Mouse (Mus musculus): Measurements from ENCODE around the gene Tmem135.
"Not testable (repeated sequence)": the region's sequence is repeated elsewhere in the genome, so short reads cannot be mapped to it uniquely, and the experiment has no call there.

Gene Tmem135

DNA sequence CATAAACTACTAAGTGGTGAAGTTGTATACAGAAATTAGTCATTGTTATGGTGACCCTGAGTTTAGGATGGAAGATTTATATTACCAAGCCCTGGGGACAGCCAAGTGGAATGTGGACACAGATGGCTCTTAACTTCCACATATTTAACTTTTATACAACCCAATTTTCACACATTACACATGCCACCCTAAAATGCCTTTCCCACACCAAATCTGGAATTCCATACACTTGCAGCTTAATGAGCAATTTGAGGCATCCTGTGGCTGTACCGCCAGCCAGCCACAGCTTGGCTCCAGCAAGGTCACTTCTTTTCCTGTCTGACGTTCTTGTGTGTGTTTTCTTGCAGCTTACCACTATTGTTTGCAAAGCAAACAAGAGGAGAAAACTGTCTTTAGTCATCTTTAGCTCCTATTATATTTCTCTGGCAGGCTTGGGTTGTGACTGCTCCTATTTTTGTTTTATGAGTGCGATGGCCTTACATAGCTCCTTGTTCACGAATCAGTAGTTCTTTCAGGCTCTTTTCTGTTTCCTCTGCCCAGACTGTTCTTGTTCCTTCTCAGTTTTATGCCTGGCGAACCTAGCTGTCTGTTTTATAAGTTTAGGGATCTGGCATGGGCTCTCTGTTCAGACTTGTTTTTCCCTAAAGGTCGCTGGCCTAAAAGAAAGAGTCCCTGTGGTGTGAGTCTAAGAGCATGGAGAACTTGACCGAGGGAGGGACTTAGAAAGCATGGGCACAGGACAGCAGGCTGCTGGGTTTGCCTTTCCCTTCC, 22.9 kb downstream of the Tmem135 start:
- no peak for DNase-seq

DNA sequence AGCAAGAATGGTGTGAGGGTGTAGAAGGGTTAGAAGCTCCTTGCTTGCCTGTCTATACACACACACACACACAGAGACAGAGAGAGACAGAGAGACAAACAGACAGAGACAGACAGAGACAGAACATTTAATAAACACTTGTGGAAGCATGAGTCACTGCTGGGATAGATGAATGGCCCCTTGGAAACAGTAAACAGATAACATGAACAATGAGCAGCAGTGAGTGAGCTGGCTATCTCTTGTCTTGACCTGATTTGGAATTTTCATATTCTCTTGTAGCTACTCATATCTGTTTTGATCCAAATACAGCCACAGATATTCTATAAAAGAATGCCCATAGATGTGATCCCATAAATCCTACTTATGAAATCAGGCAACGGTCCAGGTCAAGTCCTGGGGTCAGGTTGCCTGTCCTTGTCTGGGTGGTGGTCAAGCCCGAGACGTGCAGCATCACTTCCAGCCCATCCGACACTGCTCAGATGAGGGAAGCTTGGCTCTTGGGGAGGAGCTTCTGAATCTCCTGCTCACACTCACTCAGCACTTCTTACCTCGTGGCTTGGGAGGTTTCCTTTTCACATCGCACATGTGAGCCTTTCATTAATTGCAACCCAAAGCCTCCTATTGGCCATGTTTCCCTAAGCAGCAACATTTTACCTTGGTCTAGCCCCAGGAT, 32.3 kb downstream of the Tmem135 start:
- DNase-seq = no peak

DNA sequence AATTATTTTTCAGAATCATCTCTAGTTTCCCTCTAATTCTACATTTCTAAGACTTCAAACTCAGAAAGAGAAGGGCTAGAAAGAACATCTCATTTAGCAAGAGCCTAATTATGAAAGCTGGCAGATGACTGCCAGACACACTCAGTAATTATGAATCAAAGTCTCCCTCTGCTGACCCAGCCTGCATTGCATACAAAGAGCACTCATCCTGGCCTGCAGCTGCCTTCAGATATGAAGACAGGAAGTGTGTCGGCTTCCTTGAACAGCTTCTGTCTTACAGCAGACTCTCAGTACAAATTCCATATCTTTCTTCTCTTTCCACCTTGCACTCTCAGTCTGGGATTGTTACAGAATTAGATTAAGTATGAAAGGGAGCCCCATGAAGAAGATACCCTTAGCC, 33.1 kb downstream of the Tmem135 start:
- peak; percentile 56 for DNase-seq

DNA sequence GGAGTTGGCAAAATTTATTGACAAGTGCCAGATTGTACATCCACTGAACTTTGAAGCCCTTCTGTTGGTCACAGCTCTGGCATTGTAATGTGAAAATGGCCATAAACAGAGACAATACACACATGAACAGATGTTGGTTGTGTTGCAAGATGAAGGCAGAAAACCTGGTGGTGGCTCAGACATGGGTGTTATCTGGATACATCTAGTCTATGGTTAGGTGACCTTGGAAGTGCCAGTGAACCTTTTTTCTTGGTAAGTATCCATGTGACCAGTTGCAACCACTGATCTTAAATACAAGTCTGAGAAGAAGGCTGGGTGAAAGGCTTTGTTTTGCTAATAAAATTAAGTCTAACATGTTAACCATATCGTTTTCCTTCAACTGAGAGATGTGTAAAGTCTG, 33.9 kb downstream of the Tmem135 start:
- no peak for DNase-seq

DNA sequence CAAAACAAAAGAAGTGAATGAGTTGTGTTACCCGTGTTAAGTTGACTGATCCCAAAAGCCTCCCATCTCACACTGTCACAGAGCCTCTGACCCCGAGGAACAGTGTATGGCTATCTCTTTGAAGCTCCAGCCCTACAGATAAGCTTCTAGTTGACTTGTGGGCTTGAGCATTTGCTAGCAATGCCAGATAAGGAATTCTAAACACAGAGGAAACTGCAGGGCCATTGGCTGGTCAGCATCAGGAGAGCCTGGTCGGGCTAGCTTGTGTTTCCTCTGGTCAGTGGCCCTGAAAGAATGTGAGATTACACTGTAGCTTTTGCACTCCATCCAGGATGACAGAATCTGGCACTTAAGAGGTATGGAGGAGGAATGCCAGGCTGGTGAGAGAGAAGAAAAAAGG, 36.4 kb downstream of the Tmem135 start:
- DNase-seq = no peak

GRCm38 (mm10) chr7:89365135-89365880, 38.7 kb downstream of the Tmem135 start:
- DNase-seq = no peak

DNA sequence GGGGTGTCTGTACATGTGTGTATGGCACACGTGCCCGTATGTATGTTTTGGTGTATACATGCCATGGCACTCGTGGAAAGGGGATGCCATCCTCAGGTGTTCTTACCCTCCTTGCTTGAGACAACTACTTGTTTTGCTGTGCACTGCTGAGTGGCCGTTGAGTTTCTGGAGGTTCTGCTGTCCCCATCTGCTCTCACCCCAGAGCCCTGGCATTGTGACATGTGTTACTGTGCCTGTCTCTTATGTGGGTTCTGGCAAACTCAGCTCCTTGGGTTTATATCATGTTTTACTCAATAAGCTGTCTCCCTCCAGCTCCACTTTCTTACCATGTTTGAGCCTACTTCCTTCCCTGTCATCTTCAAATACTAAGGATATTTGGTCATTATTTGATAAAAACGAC, 40.0 kb downstream of the Tmem135 start:
- no peak for DNase-seq

DNA sequence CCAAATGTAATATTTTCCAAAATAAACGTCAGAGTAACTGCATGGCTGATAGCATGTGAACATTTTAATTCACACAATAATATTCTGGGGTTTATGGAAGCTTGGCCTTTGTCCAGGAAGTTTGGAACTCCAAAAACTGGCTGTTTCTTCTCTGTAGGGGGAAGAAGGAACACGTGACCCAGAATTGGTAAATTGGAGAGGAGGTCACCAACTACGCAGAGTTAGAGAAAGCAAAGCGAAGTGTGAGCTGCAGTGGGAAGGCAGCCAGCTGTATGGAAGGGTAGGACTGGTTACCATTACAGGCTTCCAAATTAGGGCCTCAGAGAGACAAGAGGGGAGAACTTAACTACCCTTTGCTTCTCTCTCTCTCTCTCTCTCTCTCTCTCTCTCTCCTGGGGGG, 47.7 kb downstream of the Tmem135 start:
- no peak for DNase-seq

DNA sequence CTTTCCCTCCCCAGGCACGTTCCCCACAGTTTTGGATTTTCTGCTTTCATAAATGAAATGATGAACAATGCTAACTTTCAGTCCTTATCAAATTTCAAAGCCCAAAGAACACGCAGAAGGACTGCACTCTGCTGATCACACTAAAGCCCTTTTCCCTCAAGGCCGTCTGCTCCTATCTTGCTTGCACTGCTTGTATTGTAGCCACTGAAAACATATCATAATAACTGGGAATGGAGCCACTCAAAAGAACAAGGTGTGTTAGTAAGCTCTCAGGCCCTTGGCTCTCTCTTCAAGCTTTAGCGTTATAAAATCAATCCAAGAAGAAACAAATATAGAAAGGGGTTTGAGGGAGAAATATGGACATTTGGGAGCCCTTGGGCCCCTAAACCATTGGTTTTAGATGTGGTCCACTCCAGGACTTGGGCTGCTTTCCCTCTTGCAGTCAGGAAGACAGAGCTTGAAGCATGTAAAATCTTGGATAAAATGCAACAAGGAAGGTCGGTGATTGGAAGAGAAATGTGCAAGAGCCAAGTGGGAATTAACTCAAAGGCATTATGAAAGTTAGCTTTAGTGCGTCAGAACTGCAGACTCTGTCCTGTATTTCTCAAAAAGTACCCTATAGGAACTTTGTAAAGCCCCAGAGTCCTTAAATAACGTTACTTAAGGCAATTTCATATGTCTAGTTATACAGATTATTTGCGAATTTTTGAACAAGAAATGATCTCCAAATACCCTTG, 48.3 kb downstream of the Tmem135 start:
- DNase-seq = no peak

GRCm38 (mm10) chr7:89342021-89342420, 62.0 kb downstream of the Tmem135 start:
- no peak for DNase-seq

DNA sequence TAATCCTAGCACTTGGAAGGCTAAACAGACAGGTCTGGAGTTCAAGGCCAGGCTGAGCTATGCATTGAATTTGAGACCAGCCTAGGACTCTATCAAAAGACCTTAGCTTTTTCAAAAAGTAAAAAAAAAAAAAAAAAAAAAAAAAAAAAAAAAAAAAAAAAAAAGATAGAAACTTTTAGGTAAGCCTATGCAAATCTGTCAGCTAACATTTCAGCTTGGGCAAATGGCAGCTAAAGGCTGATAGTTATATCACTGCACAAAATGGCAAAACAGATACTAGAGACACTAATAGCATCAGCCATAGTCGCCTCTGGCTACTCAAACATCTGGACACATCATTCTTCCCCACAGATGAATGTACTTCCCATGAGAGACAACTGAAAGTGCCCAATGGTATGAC, 64.2 kb downstream of the Tmem135 start:
- DNase-seq = no peak

- DNase-seq = no peak
Observed at GRCm38 (mm10) chr7:89339142-89339435, 64.9 kb downstream of the Tmem135 start.

DNA sequence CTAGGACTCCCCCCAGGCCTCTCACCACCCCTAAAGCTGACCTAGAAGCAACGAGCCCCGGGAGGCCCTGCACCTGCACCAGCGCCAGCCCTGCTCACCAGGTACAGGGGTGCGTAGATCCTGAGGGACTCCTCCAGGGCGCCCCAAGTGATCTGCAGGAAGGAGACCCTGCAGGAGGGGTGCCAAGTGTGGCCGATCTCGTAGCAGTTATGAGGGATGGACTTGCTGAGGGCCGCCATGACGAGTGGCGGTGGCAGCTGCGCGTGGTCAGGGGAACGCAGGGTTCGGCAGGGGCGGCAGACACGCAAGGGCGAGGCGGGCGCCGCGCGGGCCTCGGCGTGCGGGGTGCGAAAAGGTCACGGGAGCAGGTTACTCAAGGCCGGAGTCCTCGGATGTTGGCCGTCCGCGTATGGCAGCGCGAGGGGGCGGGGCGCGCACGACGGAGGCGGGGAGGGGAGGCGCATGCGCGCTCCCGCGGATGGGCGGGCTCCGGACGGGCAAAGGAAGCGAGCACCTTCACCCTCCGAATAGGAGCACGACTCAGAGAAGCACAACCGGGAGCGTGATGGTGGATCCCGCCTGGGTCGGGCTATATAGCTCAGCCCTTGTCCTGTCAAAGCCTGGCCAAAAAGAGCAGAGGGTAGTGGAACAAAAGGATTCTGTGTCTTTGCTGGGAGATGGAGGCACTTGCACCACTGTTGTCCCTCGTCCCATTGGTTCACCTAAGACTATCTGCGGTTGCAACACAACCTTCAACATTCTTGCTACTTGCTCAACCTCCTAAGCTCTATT, 65.5 kb downstream of the Tmem135 start:
- peak; percentile 93 for DNase-seq

DNA sequence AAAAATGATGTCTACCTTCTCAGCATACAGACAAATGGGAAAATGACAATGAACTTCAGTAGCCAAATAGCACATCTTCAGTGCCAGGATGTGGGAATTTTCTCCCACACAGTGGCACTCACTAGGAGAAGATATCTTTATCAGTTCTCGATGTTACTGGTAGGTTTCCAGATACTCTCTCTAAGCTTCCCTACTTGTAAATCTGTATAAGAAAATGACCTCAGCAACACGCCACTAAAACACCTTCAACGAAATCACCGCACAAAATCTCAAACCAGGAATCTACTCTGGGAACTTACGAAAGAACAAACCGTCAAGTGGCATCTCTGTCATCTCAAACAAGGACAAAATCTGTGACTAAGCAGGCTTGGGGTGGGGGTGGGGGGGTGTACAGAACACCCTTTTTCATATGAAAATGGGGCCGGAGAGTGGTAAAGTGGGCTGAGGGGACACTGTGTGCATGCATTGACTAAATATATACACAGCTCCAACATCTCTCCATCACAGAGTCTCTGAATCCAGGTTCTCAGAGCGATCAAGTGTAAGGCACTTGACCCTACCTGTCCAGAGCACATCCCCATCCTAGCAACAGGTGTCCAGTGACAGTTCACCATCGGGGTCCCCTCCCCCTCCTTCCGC, 66.2 kb downstream of the Tmem135 start:
- DNase-seq = no peak

DNA sequence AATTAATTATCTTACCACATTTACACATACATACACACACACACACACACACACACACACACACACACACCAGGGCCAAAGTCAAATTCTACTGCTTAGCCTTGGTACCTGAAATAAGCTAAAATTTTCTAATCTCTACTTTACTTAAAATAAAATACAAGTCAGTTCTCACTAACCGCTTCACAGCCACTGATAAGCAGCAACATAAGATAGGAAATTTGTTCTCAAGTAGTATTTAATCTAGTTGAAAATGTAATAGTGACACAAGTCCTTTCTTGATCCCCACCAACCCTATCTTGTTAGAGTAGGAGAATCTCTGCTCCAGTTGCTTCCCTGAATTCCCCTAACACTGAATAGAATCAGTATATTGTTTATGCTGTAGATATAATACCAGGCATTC, 67.6 kb downstream of the Tmem135 start:
- no peak for DNase-seq

DNA sequence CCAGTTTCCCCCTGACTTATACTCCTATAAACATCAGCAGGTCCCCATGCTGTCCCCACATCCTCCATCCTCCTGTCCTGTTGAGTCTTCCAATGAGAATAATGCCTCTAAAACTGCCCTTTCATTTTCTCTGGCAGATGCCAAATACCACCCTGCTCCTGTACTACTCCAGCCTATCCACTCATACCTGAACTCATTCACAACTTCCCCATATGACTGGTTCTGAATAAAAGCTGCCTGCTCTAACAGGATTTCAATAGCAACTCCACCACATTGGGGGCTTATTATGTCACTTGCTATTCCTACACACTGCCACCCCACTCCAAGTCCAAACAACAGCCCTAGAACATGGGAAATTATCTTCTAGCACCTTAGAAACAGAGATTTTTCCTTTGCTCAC, 68.7 kb downstream of the Tmem135 start:
- no peak for DNase-seq

DNA sequence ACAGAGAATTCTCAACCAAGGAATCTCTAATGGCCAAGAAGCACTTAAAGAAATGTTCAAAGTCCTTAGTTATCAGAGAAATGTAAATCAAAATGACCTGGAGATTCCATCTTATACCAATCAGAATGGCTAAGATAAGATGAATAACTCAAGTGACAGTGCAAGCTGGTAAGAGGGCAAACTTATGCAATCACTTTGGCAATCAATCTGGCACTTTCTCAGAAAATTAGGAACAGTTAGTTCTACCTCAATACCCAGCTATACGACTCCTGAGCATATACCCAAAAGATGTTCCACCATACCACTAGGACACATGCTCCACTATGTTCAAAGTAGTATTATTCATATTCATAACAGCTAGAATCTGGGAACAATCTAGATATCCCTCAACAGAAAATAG, 74.1 kb downstream of the Tmem135 start:
- DNase-seq = no peak

DNA sequence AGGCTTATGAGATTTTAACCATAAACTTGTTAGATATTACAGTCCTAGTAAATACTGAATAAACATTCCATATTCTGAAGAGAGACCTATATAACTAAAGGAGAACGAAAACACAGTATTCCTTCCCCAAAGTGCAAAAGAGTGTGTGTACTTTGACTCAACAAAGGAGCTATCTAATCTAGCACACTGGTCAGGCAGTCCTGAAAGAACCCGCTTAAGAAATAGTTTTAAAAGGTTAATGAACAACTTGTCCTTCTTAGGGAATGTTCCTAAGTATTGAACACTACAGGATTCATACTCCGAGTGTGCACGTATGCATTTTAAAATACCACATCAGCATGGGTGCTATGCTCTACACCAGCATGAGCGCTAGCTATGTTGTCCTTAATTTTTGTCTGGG, 76.3 kb downstream of the Tmem135 start:
- DNase-seq = no peak

DNA sequence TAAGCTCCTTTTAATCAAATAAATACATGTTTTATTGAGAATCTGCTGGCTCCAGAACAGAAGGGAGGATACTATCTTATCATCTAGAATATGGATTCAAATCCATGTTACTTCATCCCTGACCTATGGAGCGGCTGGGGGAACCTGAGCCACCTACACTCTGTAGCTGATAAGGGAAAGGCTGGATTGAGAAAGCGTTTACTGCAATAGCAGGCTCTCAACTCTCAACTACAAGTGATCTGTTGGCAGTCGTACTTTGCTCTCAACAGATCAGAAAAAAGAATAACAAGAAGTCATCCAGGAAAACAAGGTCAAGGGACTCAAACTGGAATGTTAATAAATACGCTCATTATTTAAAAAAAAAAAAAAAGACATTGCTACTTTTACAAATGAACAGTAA, 77.3 kb downstream of the Tmem135 start:
- DNase-seq = no peak

DNA sequence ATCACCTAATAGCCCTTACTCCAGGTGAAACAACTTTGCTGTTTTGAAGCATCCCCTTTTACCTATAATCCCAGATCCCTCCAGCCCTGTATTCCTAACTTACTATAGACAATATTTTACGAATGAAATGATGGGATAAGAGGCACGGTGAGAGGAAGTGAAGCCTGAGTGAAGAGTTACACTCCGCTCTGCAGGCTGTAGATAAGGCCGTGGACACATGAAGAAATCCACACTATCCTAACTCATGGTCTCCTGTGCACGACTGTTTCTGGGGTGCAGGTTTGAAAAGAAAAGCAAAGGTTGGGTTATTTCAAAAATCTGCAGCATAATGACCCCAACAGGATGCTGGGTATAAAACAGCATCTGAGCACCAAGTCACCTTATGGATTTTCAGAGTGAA, 77.8 kb downstream of the Tmem135 start:
- no peak for DNase-seq

DNA sequence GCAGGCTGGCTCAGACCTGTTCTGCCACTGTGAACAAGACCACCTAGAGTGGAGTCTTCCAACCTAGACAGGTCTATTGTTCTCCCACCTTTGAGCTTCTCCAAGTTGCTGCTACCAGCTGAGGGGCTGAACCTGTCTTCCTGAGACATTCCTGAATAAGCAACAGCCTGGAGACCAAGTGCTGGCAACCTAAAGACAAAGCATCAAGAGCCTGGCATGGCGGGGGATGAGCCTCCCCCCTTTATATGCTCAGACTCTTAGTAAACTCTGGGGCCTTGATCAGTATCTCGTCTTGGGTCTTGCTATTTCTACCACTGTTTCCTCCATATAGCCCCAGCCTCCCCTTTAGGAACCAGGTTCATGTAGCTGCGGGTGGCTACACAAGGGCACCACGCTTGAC, 81.3 kb downstream of the Tmem135 start:
- not testable (repeated sequence) for DNase-seq

GRCm38 (mm10) chr7:89319351-89319750, 84.7 kb downstream of the Tmem135 start:
- DNase-seq = no peak

Data from retina, postnatal 1 day (tissue).